In genomic region chr11:9190772-9191554, GRCm38 (mm10) we compare ENCODE assay signal across 8 mouse cellular contexts. TPM values are rescaled to one million over a fixed set of nuclear protein-coding genes. Genes with fewer than 3 reads are reported as not detected.
DNase-seq lines count a peak whose midpoint lies in the region; ATAC-seq and TF ChIP-seq lines count a peak whose summit lies in the region.

No protein-coding gene starts in this region.

- no peak overlapping the region for H3K9ac ChIP-seq in neural tube, embryonic 15.5 days (replicated peaks)
- no peak overlapping the region for H3K9ac ChIP-seq in hindbrain, postnatal 0 days (replicated peaks; ENCODE audit: low read length)
- H3K9ac ChIP-seq in stomach, postnatal 0 days (ENCODE audit: low read length) = no peak overlapping the region

- peak; percentile 16 for DNase-seq in neural tube, embryonic 10.5 days (ENCODE audit: extremely low spot score, low spot score)
- no peak for DNase-seq in hindbrain, postnatal 0 days (ENCODE audit: low spot score)
- peak; percentile 5 for DNase-seq in lung, adult 2 months
- no peak for DNase-seq in stomach, postnatal 0 days (ENCODE audit: low spot score)
- DNase-seq in thymus, postnatal 36 days = no peak
- no peak for DNase-seq in layer of hippocampus, adult 8-10 months (ENCODE audit: low spot score in 2 of 2)

- no peak for TF ChIP-seq POLR2A in lung, adult 2 months (IDR thresholded peaks at IDR 0.05; ENCODE audit: borderline replicate concordance, extremely low read depth, low read depth, low read length)

- no peak overlapping the region for H3K4me2 ChIP-seq in neural tube, embryonic 15.5 days
- H3K4me2 ChIP-seq in hindbrain, postnatal 0 days (ENCODE audit: low read depth, low read length) = no peak overlapping the region
- H3K4me2 ChIP-seq in stomach, postnatal 0 days (replicated peaks; ENCODE audit: low read depth) = no peak overlapping the region

- no peaks in the 10 kb centered on the region for H3K36me3 ChIP-seq in neural tube, embryonic 15.5 days
- H3K36me3 ChIP-seq in hindbrain, postnatal 0 days (ENCODE audit: insufficient read depth, low read length) = no peaks in the 10 kb centered on the region
- no peaks in the 10 kb centered on the region for H3K36me3 ChIP-seq in stomach, postnatal 0 days (ENCODE audit: control insufficient read depth, insufficient read depth, low read length)

- H3K4me1 ChIP-seq in neural tube, embryonic 15.5 days = no peaks in the 10 kb centered on the region
- no peaks in the 10 kb centered on the region for H3K4me1 ChIP-seq in hindbrain, postnatal 0 days (ENCODE audit: insufficient read depth, low read length)
- no peaks in the 10 kb centered on the region for H3K4me1 ChIP-seq in lung, adult 2 months (ENCODE audit: control insufficient read depth, insufficient read depth, low read length)
- H3K4me1 ChIP-seq in stomach, postnatal 0 days (replicated peaks; ENCODE audit: control insufficient read depth, insufficient read depth) = no peaks in the 10 kb centered on the region

- H3K27ac ChIP-seq in neural tube, embryonic 15.5 days (replicated peaks) = no peak overlapping the region
- H3K27ac ChIP-seq in hindbrain, postnatal 0 days = no peak overlapping the region
- no peak overlapping the region for H3K27ac ChIP-seq in stomach, postnatal 0 days (replicated peaks)

- H3K4me3 ChIP-seq in neural tube, embryonic 15.5 days (replicated peaks) = no peak overlapping the region
- no peak overlapping the region for H3K4me3 ChIP-seq in hindbrain, postnatal 0 days (ENCODE audit: low read length)
- no peak overlapping the region for H3K4me3 ChIP-seq in lung, adult 2 months (replicated peaks; ENCODE audit: extremely low read depth, low read depth, low read length)
- no peak overlapping the region for H3K4me3 ChIP-seq in stomach, postnatal 0 days (ENCODE audit: low read depth, low read length)

- H3K27me3 ChIP-seq in neural tube, embryonic 15.5 days (replicated peaks) = no peaks in the 10 kb centered on the region
- H3K27me3 ChIP-seq in hindbrain, postnatal 0 days (ENCODE audit: insufficient read depth, low read length) = no peaks in the 10 kb centered on the region
- no peaks in the 10 kb centered on the region for H3K27me3 ChIP-seq in stomach, postnatal 0 days (ENCODE audit: control insufficient read depth, insufficient read depth, low read length)

- no peak for TF ChIP-seq CTCF in hindbrain, postnatal 0 days (IDR thresholded peaks at IDR 0.05; ENCODE audit: low read depth)
- TF ChIP-seq CTCF in lung, adult 2 months (IDR thresholded peaks at IDR 0.05; ENCODE audit: insufficient read depth, low read length) = no peak
- TF ChIP-seq CTCF in stomach, postnatal 0 days (IDR thresholded peaks at IDR 0.05; ENCODE audit: low read depth) = no peak

- no peak for TF ChIP-seq EP300 in stomach, postnatal 0 days (optimal IDR thresholded peaks at IDR 0.05)

- 61% methylated on average over 10 of the region's 11 CpGs for WGBS in neural tube, embryonic 15.5 days
- 45% methylated on average over 11 of the region's 11 CpGs for WGBS in hindbrain, postnatal 0 days
- 44% methylated on average over 11 of the region's 11 CpGs for WGBS in lung, adult 2 months
- 35% methylated on average over 11 of the region's 11 CpGs for WGBS in stomach, postnatal 0 days

- ATAC-seq in neural tube, embryonic 15.5 days (ENCODE audit: low FRiP score) = no peak; the same call in 1 of the 2 replicates
- ATAC-seq in hindbrain, postnatal 0 days = peak; percentile 40; the same call in 1 of the 2 replicates
- ATAC-seq in stomach, postnatal 0 days (ENCODE audit: low FRiP score, low TSS enrichment) = peak; percentile 38; the same call in 1 of the 2 replicates
- no peak for ATAC-seq in megakaryocyte-erythroid progenitor cell, adult 5-6 weeks (replicated peaks; ENCODE audit: low FRiP score, low TSS enrichment, poor library complexity, severe bottlenecking)

- H3K9me3 ChIP-seq in neural tube, embryonic 15.5 days (replicated peaks) = no peaks in the 10 kb centered on the region
- H3K9me3 ChIP-seq in hindbrain, postnatal 0 days (ENCODE audit: low read length) = no peaks in the 10 kb centered on the region
- no peaks in the 10 kb centered on the region for H3K9me3 ChIP-seq in stomach, postnatal 0 days (ENCODE audit: control insufficient read depth, low read length)

RNA-seq across cellular contexts. Expression of gene Abca13, which starts 0.8 kb away (rescaled TPM):
- polyA plus RNA-seq in neural tube, embryonic 15.5 days (2015; fragmentation: Nextera tagmentation; extraction: Ambion mirVana) = 0.01 TPM in 2 replicates
- 0.04 and 0.05 TPM in 2 replicates for total RNA-seq in hindbrain, postnatal 0 days (2014; rRNA removed)
- polyA plus RNA-seq in hindbrain, postnatal 0 days (2015; fragmentation: Nextera tagmentation; extraction: Ambion mirVana) = 0.04 and 0.05 TPM in 2 replicates
- polyA plus RNA-seq in lung, adult 2 months (2012; rRNA removed) = 0.02 TPM in 2 replicates
- polyA plus RNA-seq in stomach, postnatal 0 days (2015; fragmentation: Nextera tagmentation; extraction: Ambion mirVana) = 0.01 TPM in 2 replicates
- 1.8 TPM in 1 of 2 replicates, not detected in the other for total RNA-seq in megakaryocyte-erythroid progenitor cell, adult 5-6 weeks (2014; fragmentation: Nextera tagmentation)
- total RNA-seq in megakaryocyte-erythroid progenitor cell, adult 5-6 weeks (2017) = 0.08 and 0.66 TPM in 2 replicates
- under 1 TPM in 2 of 4 experiments, not detected in 2; 0.02 to 0.05 TPM for total RNA-seq in layer of hippocampus, adult 8-10 months (2022)

Comparison
In these comparisons a context has a peak if more than half of its experiments do, and no peak if none do; other contexts are left out.
1. DNase-seq: peak in neural tube, embryonic 10.5 days (single experiment) and lung, adult 2 months (single experiment); none in hindbrain, postnatal 0 days (single experiment), stomach, postnatal 0 days (single experiment), thymus, postnatal 36 days (0 of 2) and layer of hippocampus, adult 8-10 months (0 of 2).
2. ATAC-seq: peak in hindbrain, postnatal 0 days (single experiment) and stomach, postnatal 0 days (single experiment); none in neural tube, embryonic 15.5 days (single experiment) and megakaryocyte-erythroid progenitor cell, adult 5-6 weeks (single experiment).